In genomic region chr3:56438900-56439299, GRCm38 (mm10) we compare ENCODE assay signal across 10 mouse cellular contexts.
DNase-seq lines count a peak whose midpoint lies in the region; ATAC-seq and TF ChIP-seq lines count a peak whose summit lies in the region.
"Had no signal": no experiment of that assay in that cellular context is flagged by ENCODE, and none has a peak within 500 bp of the region (broad histone marks: within the 10 kb centered on the region; RNA-seq: fewer than 3 reads in every experiment).

No protein-coding gene starts in this region.

- H3K27ac ChIP-seq in forebrain, embryonic 15.5 days (replicated peaks), result peak overlapping the region; percentile 70; the same call in 1 of the 2 replicates
- no peak overlapping the region for H3K27ac ChIP-seq in forebrain, embryonic 11.5 days (ENCODE audit: low read depth, low read length)
- H3K27ac ChIP-seq in lung, embryonic 15.5 days, result peak overlapping the region; percentile 25; the same call in 1 of the 2 replicates
- H3K27ac ChIP-seq in neural tube, embryonic 14.5 days (ENCODE audit: low read depth, low read length), result no peak overlapping the region

- 50% methylated on average over 5 of the region's 5 CpGs for WGBS in forebrain, embryonic 15.5 days
- WGBS in forebrain, embryonic 11.5 days, result 91% methylated on average over 5 of the region's 5 CpGs
- WGBS in lung, embryonic 15.5 days, result 64% methylated on average over 5 of the region's 5 CpGs
- 77% methylated on average over 5 of the region's 5 CpGs for WGBS in lung, adult 2 months
- WGBS in neural tube, embryonic 14.5 days, result 62% methylated on average over 5 of the region's 5 CpGs

- no peak for TF ChIP-seq POLR2A in lung, adult 2 months (IDR thresholded peaks at IDR 0.05; ENCODE audit: borderline replicate concordance, extremely low read depth, low read depth, low read length)

- no peak for DNase-seq in forebrain, embryonic 11.5 days (ENCODE audit: low spot score)
- no peak for DNase-seq in lung, adult 2 months
- DNase-seq in heart, postnatal 36 days, result peak; percentile 7 to 19
- no peak for DNase-seq in thymus, adult 18-20 months
- DNase-seq in ovary, adult 18-20 months (ENCODE audit: low spot score), result no peak
- DNase-seq: layer of hippocampus, adult 9-11 months; liver, postnatal 0 days had no signal

- ATAC-seq in forebrain, embryonic 15.5 days (replicated peaks), result no peak
- no peak for ATAC-seq in forebrain, embryonic 11.5 days (replicated peaks; ENCODE audit: low FRiP score)
- peak; percentile 65 for ATAC-seq in lung, embryonic 15.5 days (ENCODE audit: borderline replicate concordance, extremely low read depth, low FRiP score, low TSS enrichment)
- ATAC-seq in neural tube, embryonic 14.5 days (ENCODE audit: low read depth), result peak; percentile 61; the same call in 1 of the 2 replicates
- ATAC-seq: liver, postnatal 0 days had no signal

- H3K4me2 ChIP-seq in forebrain, embryonic 15.5 days (replicated peaks), result no peak overlapping the region
- H3K4me2 ChIP-seq in forebrain, embryonic 11.5 days (ENCODE audit: low read depth, low read length, severe bottlenecking), result no peak overlapping the region
- no peak overlapping the region for H3K4me2 ChIP-seq in lung, embryonic 15.5 days
- H3K4me2 ChIP-seq in neural tube, embryonic 14.5 days (ENCODE audit: low read depth, low read length), result no peak overlapping the region

- H3K4me3 ChIP-seq in forebrain, embryonic 15.5 days, result no peak overlapping the region
- no peak overlapping the region for H3K4me3 ChIP-seq in forebrain, embryonic 11.5 days (ENCODE audit: low read depth, low read length)
- no peak overlapping the region for H3K4me3 ChIP-seq in lung, embryonic 15.5 days
- no peak overlapping the region for H3K4me3 ChIP-seq in lung, adult 2 months (replicated peaks; ENCODE audit: extremely low read depth, low read depth, low read length)
- no peak overlapping the region for H3K4me3 ChIP-seq in neural tube, embryonic 14.5 days (ENCODE audit: low read depth, low read length)

- H3K9me3 ChIP-seq in forebrain, embryonic 15.5 days, result no peaks in the 10 kb centered on the region
- H3K9me3 ChIP-seq in forebrain, embryonic 11.5 days (ENCODE audit: control insufficient read depth, low read length), result no peaks in the 10 kb centered on the region
- no peaks in the 10 kb centered on the region for H3K9me3 ChIP-seq in lung, embryonic 15.5 days
- no peaks in the 10 kb centered on the region for H3K9me3 ChIP-seq in neural tube, embryonic 14.5 days (ENCODE audit: control insufficient read depth, low read length)

- peaks cover 23% of the 10 kb centered on the region for H3K4me1 ChIP-seq in forebrain, embryonic 15.5 days
- no peaks in the 10 kb centered on the region; the same call in 1 of the 2 replicates for H3K4me1 ChIP-seq in forebrain, embryonic 11.5 days (replicated peaks; ENCODE audit: control insufficient read depth, insufficient read depth, low read length)
- 0 out of 2 replicates have a peak, but pooled peaks cover 5% of the 10 kb centered on the region for H3K4me1 ChIP-seq in lung, embryonic 15.5 days
- H3K4me1 ChIP-seq in lung, adult 2 months (ENCODE audit: control insufficient read depth, insufficient read depth, low read length), result no peaks in the 10 kb centered on the region
- H3K4me1 ChIP-seq in neural tube, embryonic 14.5 days (ENCODE audit: control insufficient read depth, insufficient read depth, low read length), result 0 out of 2 replicates have a peak, but pooled peaks cover 5% of the 10 kb centered on the region

- H3K27me3 ChIP-seq in forebrain, embryonic 15.5 days, result no peaks in the 10 kb centered on the region
- H3K27me3 ChIP-seq in forebrain, embryonic 11.5 days (ENCODE audit: control insufficient read depth, insufficient read depth, low read length), result no peaks in the 10 kb centered on the region
- no peaks in the 10 kb centered on the region for H3K27me3 ChIP-seq in lung, embryonic 15.5 days
- no peaks in the 10 kb centered on the region for H3K27me3 ChIP-seq in neural tube, embryonic 14.5 days (ENCODE audit: control insufficient read depth, insufficient read depth, low read length)

- no peak for TF ChIP-seq CTCF in lung, adult 2 months (IDR thresholded peaks at IDR 0.05; ENCODE audit: insufficient read depth, low read length)

- intact Hi-C loops in heart, postnatal 36 days (cut with DNase I), result no loop called here

- H3K9ac ChIP-seq in forebrain, embryonic 15.5 days (replicated peaks), result no peak overlapping the region
- no peak overlapping the region for H3K9ac ChIP-seq in forebrain, embryonic 11.5 days (ENCODE audit: low read length)
- H3K9ac ChIP-seq in lung, embryonic 15.5 days, result no peak overlapping the region
- H3K9ac ChIP-seq in neural tube, embryonic 14.5 days (replicated peaks; ENCODE audit: low read depth, low read length), result no peak overlapping the region
- H3K9ac ChIP-seq: liver, postnatal 0 days had no signal

- no peaks in the 10 kb centered on the region for H3K36me3 ChIP-seq in forebrain, embryonic 15.5 days
- H3K36me3 ChIP-seq in forebrain, embryonic 11.5 days (ENCODE audit: control insufficient read depth, insufficient read depth, low read length), result no peaks in the 10 kb centered on the region
- H3K36me3 ChIP-seq in lung, embryonic 15.5 days, result no peaks in the 10 kb centered on the region
- H3K36me3 ChIP-seq in neural tube, embryonic 14.5 days (ENCODE audit: control insufficient read depth, insufficient read depth, low read length), result no peaks in the 10 kb centered on the region

Comparison
In these comparisons a context has a peak if more than half of its experiments do, and no peak if none do; other contexts are left out.
1. H3K27ac ChIP-seq: peak in forebrain, embryonic 15.5 days (single experiment) and lung, embryonic 15.5 days (single experiment); none in forebrain, embryonic 11.5 days (single experiment) and neural tube, embryonic 14.5 days (single experiment).
2. ATAC-seq: peak in lung, embryonic 15.5 days (single experiment) and neural tube, embryonic 14.5 days (single experiment); none in forebrain, embryonic 15.5 days (single experiment) and forebrain, embryonic 11.5 days (single experiment).
3. DNase-seq: peak in heart, postnatal 36 days (2 of 2); none in forebrain, embryonic 11.5 days (single experiment), lung, adult 2 months (single experiment), thymus, adult 18-20 months (0 of 2) and ovary, adult 18-20 months (single experiment).